Mouse (Mus musculus) embryonic facial prominence, embryonic 13.5 days (tissue): ENCODE results near the gene Hist1h2bf. TPM values are rescaled to one million over a fixed set of nuclear protein-coding genes. Genes with fewer than 3 reads are reported as not detected.
"Not testable (repeated sequence)": the region's sequence is repeated elsewhere in the genome, so short reads cannot be mapped to it uniquely, and the experiment has no call there.

Experiments used
- ATAC-seq: fragments of 200-750 bp; cut with Nextera tagmentation; 2 replicates; pipeline ENCODE4 v1.8.0; 2017; ENCODE audit warnings: low read depth; ENCODE audit not compliant: insufficient number of reproducible peaks, insufficient read depth, low FRiP score, low TSS enrichment
- H3K27ac ChIP-seq: fragments of 300-500 bp; sonication (generic); 2 replicates; pipeline ENCODE4 v1.5.1; 2015; ENCODE audit warnings: moderate library complexity, mild to moderate bottlenecking, inconsistent platforms
- H3K27me3 ChIP-seq: fragments of 300-500 bp; sonication (generic); 2 replicates; pipeline ENCODE4 v1.6.1; 2015; ENCODE audit warnings: mild to moderate bottlenecking, inconsistent platforms
- H3K36me3 ChIP-seq: fragments of 300-500 bp; sonication (generic); 2 replicates; pipeline ENCODE4 v1.6.1; 2015; ENCODE audit warnings: mild to moderate bottlenecking, inconsistent platforms
- H3K4me1 ChIP-seq: fragments of 300-500 bp; sonication (generic); 2 replicates; pipeline ENCODE4 v1.6.1; 2015; ENCODE audit warnings: inconsistent platforms
- H3K4me2 ChIP-seq: fragments of 300-500 bp; sonication (generic); 2 replicates; pipeline ENCODE4 v1.6.1; 2015; ENCODE audit warnings: moderate library complexity, mild to moderate bottlenecking, inconsistent platforms
- H3K4me3 ChIP-seq: fragments of 300-500 bp; sonication (generic); 2 replicates; pipeline ENCODE4 v1.5.1; 2015; ENCODE audit warnings: mild to moderate bottlenecking, inconsistent platforms
- H3K9ac ChIP-seq: fragments of 300-500 bp; sonication (generic); 2 replicates; pipeline ENCODE4 v1.6.1; 2015; ENCODE audit warnings: mild to moderate bottlenecking, inconsistent platforms
- H3K9me3 ChIP-seq: fragments of 300-500 bp; sonication (generic); 2 replicates; pipeline ENCODE4 v1.6.1; 2016; ENCODE audit warnings: inconsistent platforms
- WGBS: fragments of 180-500 bp; shearing (Covaris S2); methylation state at CpG from one replicate; pipeline ENCODE4 v1.1.7; 2015; ENCODE audit warnings: mixed read lengths; 5-methylcytosine and 5-hydroxymethylcytosine counted together
- polyA plus RNA-seq: library from polyadenylated mRNA; unstranded; fragments of >200 nt; fragmentation: Nextera tagmentation; extraction: Ambion mirVana; gene quantifications from 2 replicates; pipeline ENCODE4 v1.2.1, GENCODE M21; 2015

The Hist1h2bf gene
- polyA plus RNA-seq, 1 experiment from 2014 or later, result 13.4 TPM

DNA sequence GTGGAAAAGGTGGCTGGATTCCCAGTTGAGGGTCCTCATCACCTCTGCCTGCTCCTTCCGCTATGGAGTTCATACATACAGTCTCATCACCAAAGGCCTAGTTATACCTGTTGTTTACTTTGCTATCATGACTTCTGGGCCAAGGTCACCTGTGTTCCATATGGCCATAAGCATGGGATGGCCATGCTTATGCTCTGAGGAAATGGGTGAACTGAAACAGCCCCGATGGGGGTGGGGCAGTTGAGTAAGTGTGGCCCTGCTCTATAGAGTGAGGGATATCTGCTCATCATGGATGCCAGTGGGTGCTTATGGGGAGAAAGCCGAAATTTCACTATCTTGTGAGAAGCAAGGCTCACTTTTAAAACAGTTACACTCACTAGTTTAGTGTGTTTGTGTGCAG is 31.1 kb upstream of the Hist1h2bf start:
- Histone ChIP-seq H3K27me3 (no peaks in the 10 kb centered on the region), H3K9ac (no peak overlapping the region), H3K4me1 (no peaks in the 10 kb centered on the region), H3K27ac (no peak overlapping the region), H3K4me3 (no peak overlapping the region), H3K4me2 (no peak overlapping the region), H3K36me3 (no peaks in the 10 kb centered on the region), H3K9me3 (no peaks in the 10 kb centered on the region)
- no peak for ATAC-seq
- WGBS, result 84% methylated on average over 3 of the region's 3 CpGs

- no peak overlapping the region for H3K27ac ChIP-seq
- no peaks in the 10 kb centered on the region for H3K36me3 ChIP-seq
- H3K9me3 ChIP-seq, result no peaks in the 10 kb centered on the region
- no peaks in the 10 kb centered on the region for H3K27me3 ChIP-seq
- no peak overlapping the region for H3K4me3 ChIP-seq
- H3K4me1 ChIP-seq, result no peaks in the 10 kb centered on the region
- H3K4me2 ChIP-seq, result no peak overlapping the region
- H3K9ac ChIP-seq, result no peak overlapping the region
- 91% methylated on average over 3 of the region's 3 CpGs for WGBS
- ATAC-seq, result no peak
Measured at GRCm38 (mm10) chr13:23604452-23604851, 30.5 kb upstream of the Hist1h2bf start.

GRCm38 (mm10) chr13:23603182-23603699 is 29.2 kb upstream of the Hist1h2bf start:
- Histone ChIP-seq H3K36me3 (no peaks in the 10 kb centered on the region), H3K27ac (no peak overlapping the region), H3K4me1 (no peaks in the 10 kb centered on the region), H3K9me3 (no peaks in the 10 kb centered on the region), H3K4me3 (no peak overlapping the region), H3K4me2 (no peak overlapping the region), H3K9ac (no peak overlapping the region), H3K27me3 (no peaks in the 10 kb centered on the region)
- no peak for ATAC-seq
- 74% methylated on average over 7 of the region's 7 CpGs for WGBS

DNA sequence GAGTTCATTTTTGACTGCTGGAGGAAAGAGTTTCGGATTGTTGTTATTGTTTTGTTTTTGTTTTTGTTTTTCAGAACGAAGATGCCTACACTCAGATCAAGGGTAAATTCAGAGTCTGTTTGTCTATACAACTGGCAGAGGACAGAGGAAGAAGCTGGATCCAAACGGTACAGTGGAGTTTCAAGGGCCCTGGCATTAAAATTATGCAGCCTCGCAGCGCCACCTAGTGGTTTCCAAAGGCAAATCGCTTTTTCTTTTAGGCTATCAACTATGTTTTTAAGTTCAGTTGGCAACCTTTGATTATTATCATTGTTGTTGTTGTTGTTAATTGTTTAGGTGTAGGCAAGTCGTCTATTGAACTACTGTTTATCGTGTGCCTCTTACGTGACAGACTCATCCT is 24.0 kb upstream of the Hist1h2bf start:
- Histone ChIP-seq H3K36me3 (no peaks in the 10 kb centered on the region), H3K9me3 (no peaks in the 10 kb centered on the region), H3K4me3 (no peak overlapping the region), H3K9ac (no peak overlapping the region), H3K27ac (no peak overlapping the region), H3K4me2 (no peak overlapping the region), H3K27me3 (no peaks in the 10 kb centered on the region), H3K4me1 (no peaks in the 10 kb centered on the region)
- 6% methylated on average over 9 of the region's 9 CpGs for WGBS
- no peak for ATAC-seq

DNA sequence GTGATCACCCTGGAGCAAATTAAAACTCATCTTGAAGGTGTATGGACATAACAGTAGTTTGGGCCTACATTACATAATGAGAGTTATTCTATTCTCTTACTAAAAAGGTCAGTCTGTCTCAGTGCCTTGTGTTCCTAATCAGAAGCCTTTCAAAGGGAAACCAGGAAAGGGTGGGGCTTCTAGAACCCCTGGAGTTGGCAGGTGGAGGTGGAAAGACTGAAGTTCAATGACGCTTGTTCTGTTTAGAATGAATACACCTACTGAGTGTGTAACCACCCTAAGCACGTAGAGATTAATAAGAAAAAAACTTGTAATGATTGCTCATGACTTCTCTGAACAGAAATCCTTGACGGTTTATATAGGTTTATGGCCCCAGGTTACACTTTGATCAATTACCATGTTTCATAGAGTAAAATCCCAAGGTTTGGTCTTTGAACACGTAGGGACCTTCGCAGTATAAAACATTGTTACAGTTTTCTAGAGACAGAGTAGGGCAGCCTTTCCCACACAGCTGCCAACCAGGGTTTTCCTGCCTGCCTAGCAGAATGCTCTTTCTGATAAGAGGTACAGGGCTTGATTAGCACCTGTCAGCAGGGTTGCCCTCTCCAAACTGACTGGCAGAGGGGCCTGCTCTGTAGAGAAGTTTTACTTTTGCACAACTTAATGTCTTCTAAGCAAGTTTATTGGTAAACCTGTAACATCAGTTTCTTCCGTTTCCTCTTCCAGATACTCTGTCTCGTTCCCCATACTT is 21.8 kb upstream of the Hist1h2bf start:
- ATAC-seq, result no peak
- 81% methylated on average over 7 of the region's 7 CpGs for WGBS
- H3K4me2 ChIP-seq, result no peak overlapping the region

DNA sequence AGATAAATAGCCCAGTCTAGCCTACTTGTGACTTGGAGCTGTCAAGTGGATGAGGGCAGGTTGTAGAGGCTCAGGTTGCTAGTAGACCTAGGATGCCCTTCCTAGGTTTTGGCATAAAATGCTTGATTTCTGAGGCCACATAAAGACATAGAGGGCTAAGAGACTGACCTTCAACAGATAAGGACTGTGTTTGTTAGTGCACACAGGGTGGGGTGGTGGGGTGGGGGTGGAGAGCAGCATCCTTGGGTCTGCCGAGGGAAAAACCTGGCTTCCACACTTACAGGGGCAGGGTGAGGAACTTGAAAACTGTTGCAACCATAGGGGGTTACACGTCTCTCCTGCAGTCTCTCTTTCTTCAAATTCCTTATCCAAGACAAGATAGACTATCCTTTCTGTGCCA is 21.2 kb upstream of the Hist1h2bf start:
- no peaks in the 10 kb centered on the region for H3K27me3 ChIP-seq
- H3K27ac ChIP-seq, result no peak overlapping the region
- H3K9me3 ChIP-seq, result no peaks in the 10 kb centered on the region
- no peak overlapping the region for H3K4me3 ChIP-seq
- H3K4me1 ChIP-seq, result no peaks in the 10 kb centered on the region
- no peaks in the 10 kb centered on the region for H3K36me3 ChIP-seq
- 87% methylated on average over 2 of the region's 2 CpGs for WGBS
- no peak for ATAC-seq
- no peak overlapping the region for H3K4me2 ChIP-seq
- no peak overlapping the region for H3K9ac ChIP-seq

More for the DNA sequence above, 21.8 kb upstream of the Hist1h2bf start:
- H3K4me3 ChIP-seq, result no peak overlapping the region
- no peaks in the 10 kb centered on the region for H3K4me1 ChIP-seq
- no peaks in the 10 kb centered on the region for H3K9me3 ChIP-seq
- no peaks in the 10 kb centered on the region for H3K27me3 ChIP-seq
- H3K27ac ChIP-seq, result no peak overlapping the region
- no peaks in the 10 kb centered on the region for H3K36me3 ChIP-seq
- 0 out of 2 replicates have a peak overlapping the region, but pooled peaks have one; percentile 12 for H3K9ac ChIP-seq

- WGBS, result 65% methylated on average over 5 of the region's 5 CpGs
- Histone ChIP-seq H3K4me2 (no peak overlapping the region), H3K36me3 (no peaks in the 10 kb centered on the region), H3K27ac (peak overlapping the region; percentile 44), H3K4me3 (no peak overlapping the region), H3K27me3 (no peaks in the 10 kb centered on the region), H3K9me3 (no peaks in the 10 kb centered on the region), H3K4me1 (no peaks in the 10 kb centered on the region), H3K9ac (no peak overlapping the region)
- ATAC-seq, result no peak
Measured at GRCm38 (mm10) chr13:23593051-23593770, 19.2 kb upstream of the Hist1h2bf start.

DNA sequence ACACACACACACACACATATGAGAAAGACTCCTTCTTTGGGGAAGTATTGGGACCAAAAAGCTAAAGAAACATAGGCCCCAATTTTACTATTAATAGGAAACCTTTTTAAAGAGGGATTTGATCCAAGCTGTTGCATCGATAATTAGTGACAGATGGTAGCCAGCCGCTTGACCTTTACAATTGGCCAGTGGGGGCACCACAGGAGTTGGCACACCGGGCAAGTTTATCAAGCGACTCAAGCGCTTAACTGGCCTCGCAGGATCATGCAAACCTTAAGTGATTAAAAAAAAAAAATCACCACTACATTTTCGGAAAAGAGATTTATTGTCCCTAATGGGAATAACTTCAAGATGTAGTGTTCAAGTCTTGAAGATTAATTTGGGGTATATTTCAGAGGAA is 18.6 kb upstream of the Hist1h2bf start:
- Histone ChIP-seq H3K27me3 (no peaks in the 10 kb centered on the region), H3K9me3 (no peaks in the 10 kb centered on the region), H3K36me3 (no peaks in the 10 kb centered on the region), H3K4me1 (no peaks in the 10 kb centered on the region), H3K4me3 (no peak overlapping the region), H3K4me2 (no peak overlapping the region), H3K27ac (no peak overlapping the region), H3K9ac (no peak overlapping the region)
- 70% methylated on average over 7 of the region's 7 CpGs for WGBS
- no peak for ATAC-seq

- H3K27me3 ChIP-seq, H3K9ac ChIP-seq, ATAC-seq, H3K9me3 ChIP-seq, H3K4me1 ChIP-seq, H3K4me3 ChIP-seq, H3K27ac ChIP-seq, H3K36me3 ChIP-seq, H3K4me2 ChIP-seq: not testable (repeated sequence)
- 86% methylated on average over 7 of the region's 7 CpGs for WGBS
Measured at GRCm38 (mm10) chr13:23591886-23592285, 17.9 kb upstream of the Hist1h2bf start.

DNA sequence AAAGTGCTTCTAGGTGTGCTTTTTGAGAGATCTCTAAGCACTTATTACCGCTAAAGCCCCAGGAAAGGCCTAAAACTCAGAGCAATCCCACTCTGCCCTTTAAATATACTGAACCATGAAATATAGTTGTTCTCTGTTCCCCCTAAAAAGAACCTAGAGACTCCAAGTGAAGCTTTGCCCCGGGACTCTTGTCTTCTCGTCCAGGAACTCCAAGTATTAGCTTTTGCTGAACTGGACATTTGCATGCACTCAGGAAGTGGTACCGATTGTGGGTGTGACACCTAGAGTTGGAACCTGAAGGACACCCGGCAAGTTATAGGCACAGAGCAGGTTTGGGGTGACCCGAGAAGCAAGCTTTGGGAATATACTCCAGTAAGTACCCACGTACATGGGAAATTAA is 17.2 kb upstream of the Hist1h2bf start:
- Histone ChIP-seq H3K9ac (no peak overlapping the region), H3K36me3 (no peaks in the 10 kb centered on the region), H3K4me2 (no peak overlapping the region), H3K4me1 (peaks cover 4% of the 10 kb centered on the region; the same call in 1 of the 2 replicates), H3K9me3 (no peaks in the 10 kb centered on the region), H3K27ac (no peak overlapping the region), H3K27me3 (no peaks in the 10 kb centered on the region), H3K4me3 (no peak overlapping the region)
- no peak for ATAC-seq
- 93% methylated on average over 7 of the region's 7 CpGs for WGBS

DNA sequence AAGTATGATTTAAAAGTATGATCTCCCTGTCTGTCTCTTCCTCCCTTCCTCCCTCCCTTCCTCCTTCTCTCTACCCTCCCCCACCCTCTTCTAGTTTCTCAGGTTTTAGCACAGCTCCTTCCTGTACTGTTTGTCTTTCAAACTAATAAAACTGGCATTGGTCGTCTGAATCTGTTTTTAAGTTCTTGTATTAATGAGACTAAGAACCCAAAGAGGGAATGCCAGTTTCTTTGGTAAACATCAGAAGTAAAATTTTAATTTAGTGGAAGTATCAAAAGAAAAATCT is 12.9 kb upstream of the Hist1h2bf start:
- peak overlapping the region; percentile 95 for H3K27ac ChIP-seq
- ATAC-seq, result no peak

More for the DNA sequence above, 12.9 kb upstream of the Hist1h2bf start:
- peak overlapping the region; percentile 84 for H3K4me2 ChIP-seq
- no peaks in the 10 kb centered on the region for H3K36me3 ChIP-seq
- H3K9me3 ChIP-seq, result no peaks in the 10 kb centered on the region
- H3K9ac ChIP-seq, result peak overlapping the region; percentile 72
- peaks cover 28% of the 10 kb centered on the region for H3K4me1 ChIP-seq
- peak overlapping the region; percentile 50 for H3K4me3 ChIP-seq
- no peaks in the 10 kb centered on the region for H3K27me3 ChIP-seq
- 7% methylated on average over 1 of the region's 1 CpGs for WGBS
